Mouse (Mus musculus) lung, postnatal 0 days (tissue): ENCODE measurements around the gene Flad1.

Source experiments
- CTCF ChIP-seq: IDR thresholded peaks from 2 replicates; pipeline ENCODE4 v1.5.1; 2016; ENCODE audit warnings: antibody characterized with exemption, mild to moderate bottlenecking
- EP300 ChIP-seq: IDR thresholded peaks from 2 replicates; pipeline ENCODE4 v1.6.1; 2016; ENCODE audit warnings: antibody characterized with exemption, mild to moderate bottlenecking, control low read depth

DNA sequence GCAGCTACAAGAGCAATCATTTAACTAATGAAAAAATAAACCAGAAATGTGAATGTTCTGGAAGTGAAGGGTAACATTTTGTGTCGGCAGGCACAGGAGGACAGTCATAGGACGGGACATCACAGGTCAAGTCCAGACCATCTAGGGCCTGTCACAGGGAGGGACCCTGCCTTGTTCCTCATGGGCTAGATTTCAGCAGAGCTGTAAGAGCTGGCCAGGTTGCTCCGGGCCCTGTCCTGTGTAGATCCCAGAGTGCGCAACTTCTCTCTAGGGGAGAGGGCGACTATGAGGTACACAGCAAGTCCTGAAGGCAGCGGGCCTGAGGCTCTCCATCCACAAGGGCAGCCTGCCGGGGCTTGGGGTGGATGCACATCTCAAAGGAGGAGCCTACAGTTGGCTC, 50.0 kb downstream of the Flad1 start, which contains the start of gene Dcst2:
- TF ChIP-seq EP300 (no peak), CTCF (no peak)
